Mouse (Mus musculus) cerebellum, adult 9-11 months (tissue): Measurements from ENCODE around the gene Slc24a2.

Source experiments
- DNase-seq: peaks from one replicate; pipeline ENCODE4 v3.0.0; 2022

The Slc24a2 gene

DNA sequence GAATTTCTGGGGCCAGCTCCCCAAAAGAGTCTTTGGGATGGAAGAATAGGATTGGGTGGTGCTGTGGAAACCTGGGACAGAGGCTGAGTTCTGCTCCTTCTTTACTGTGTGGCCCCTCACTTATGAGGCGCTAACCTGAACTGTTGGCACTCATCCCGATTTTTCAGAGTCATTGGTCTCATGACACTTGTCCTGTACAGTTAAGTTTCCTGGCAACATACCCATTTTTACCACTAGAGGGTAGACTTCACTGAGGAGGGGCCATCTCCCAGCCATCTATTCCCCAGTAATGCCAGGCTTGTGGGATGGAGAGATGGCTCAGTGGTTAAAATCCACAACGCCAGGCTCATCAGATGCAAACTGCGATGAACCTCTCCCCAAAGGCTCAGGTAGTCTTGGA lies 192.7 kb downstream of the Slc24a2 start:
- no peak for DNase-seq

DNA sequence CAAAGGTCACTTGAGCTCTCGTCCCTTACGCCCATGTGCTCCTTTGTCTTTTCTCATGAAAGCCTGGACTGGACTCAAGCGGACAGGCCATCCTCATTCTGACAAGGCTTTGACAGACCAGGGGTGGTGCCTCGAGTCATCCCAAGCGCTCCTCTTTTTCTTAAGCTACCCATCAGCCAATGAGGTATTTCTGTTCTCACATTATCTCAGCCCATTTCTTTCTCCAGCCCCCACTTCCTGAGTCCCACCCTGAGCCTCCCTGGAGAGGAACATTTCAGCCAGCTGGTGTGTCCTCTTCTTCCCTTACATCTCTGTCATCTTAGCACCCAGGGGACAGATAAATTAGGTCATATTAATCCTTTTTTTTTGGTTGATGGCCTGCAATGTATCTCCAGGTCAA lies 193.8 kb downstream of the Slc24a2 start:
- DNase-seq, result no peak

DNA sequence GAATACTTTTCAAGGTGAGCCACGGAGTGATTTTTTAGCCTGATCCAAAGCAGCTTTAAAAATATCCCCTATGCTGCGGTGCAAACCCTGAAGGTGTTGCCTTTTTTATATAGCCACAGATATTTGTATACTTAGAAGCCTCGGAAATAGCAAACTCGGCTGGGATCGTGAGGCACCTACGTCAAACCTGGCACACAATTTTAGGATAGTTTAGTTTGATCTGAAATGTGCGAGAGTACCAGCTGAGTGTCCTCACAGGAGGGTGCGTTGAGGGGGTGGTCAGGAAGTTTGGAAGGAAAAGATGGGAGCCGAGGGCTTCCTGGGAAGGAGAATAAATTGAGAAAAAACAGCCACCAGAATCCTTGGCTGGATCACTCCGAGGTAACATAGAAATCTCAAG lies 194.6 kb downstream of the Slc24a2 start:
- DNase-seq, result no peak

DNA sequence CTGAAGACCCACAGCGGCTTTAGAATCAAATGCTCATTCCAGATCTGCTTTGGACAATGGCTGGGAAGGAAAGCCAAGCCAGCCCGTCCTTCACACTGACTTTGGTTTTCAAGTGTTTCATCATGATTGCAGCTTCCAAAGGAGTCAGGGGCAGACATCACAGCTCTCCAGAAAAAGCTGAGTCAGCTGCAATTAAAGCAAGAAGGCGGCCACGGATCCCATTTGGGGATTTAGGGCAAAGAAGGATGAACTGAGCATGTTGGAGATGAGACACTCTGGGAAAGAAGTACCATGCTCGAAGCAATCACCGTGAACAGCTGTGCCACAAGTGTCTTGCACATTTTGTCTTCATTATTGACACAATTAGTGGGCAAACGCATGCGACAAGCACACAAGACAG lies 197.6 kb downstream of the Slc24a2 start:
- DNase-seq, result no peak

DNA sequence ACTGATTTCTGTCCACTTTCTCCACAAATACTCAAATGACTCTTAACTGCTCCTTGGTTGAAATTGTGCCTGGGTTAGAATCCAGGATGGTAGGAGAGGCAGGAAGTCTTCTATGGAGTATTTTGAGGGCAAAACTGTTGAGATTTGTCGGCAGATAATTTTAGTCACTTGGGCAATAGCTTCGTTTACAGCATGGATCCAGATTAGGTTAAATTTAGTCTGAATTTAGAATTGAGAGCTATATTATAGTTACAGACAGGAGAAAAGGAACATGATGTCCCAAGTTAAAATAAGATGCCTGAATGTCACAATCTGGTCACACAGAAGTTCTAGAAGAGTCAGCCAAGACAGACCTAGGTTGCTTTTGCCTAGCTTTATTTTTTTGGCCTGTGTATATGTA lies 199.2 kb downstream of the Slc24a2 start:
- no peak for DNase-seq

DNA sequence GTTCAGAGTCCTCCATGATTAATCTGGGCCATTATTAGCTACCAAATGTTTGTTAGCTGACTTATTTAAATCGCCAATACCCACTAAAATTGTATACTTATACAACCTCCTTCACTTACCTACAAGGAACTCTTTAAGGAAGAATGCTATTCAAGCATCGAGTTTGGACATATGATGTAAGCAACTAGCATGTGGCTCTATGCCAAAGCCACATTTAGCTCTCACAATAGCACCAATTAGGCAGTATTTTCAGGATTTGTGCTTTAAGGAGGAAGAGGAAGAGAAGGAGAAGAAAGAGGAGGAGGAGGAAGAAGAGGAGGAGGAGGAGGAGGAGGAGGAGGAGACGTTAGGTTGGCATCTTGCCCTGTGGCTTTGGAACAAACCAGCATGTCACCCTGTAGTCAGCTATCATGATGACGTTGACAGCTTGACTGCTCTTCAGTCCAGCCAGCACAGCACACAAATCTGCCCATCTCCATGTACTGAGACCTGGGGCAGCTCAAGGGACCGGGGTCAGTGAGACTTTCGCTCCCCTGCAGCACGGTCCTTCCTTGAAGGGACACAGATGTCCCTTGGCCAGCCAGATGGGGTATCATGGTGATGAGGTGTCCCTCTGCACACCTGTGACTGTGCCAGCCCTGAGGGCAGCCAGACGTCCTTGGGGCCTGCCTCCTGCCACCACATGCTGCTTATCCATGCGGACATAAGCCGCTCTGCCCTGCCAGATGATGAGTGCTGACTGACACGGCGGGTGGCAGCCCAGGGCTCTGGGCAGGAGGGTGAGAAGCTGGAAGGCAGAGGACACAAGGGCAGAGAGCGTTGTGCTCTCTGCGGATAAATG lies 203.7 kb downstream of the Slc24a2 start:
- DNase-seq, result peak; percentile 68

DNA sequence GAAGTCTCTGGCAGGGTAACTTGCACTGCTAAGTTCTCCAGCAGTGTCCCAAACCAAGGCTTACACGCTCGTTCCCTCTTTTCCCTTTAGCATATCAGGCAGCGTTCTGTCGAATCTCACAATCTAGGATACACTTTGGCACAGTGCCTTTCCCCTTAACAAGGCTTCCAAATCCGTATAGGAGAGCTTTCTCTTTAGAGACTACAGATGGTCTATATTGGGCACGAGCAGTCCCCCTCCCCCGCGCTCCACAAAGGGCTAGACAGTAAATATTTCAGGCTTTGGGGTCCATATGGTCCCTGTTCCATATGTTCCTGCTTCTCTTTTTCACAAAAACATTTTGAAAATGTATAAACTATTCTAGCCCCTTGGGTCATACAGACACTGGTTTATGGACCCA lies 205.7 kb downstream of the Slc24a2 start:
- DNase-seq, result no peak

DNA sequence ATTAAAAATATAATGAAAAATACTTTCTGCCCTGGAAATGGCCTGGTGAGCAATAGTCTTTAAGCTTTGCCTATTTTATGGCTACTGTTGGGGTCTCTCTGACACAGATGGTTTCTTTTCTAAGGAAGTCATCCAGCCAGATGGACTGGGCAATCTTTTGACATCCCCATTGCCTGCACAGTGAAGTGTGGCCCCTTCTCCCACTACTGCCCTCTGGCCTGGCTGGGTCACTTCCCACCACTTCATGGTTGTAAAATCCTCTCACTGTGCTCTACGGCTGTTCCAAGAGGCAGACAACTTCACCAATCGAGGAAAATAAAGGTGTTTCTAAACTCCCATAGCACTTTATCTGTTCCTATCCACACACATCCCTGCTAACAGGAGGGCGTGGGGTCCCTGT lies 208.7 kb downstream of the Slc24a2 start:
- no peak for DNase-seq

DNA sequence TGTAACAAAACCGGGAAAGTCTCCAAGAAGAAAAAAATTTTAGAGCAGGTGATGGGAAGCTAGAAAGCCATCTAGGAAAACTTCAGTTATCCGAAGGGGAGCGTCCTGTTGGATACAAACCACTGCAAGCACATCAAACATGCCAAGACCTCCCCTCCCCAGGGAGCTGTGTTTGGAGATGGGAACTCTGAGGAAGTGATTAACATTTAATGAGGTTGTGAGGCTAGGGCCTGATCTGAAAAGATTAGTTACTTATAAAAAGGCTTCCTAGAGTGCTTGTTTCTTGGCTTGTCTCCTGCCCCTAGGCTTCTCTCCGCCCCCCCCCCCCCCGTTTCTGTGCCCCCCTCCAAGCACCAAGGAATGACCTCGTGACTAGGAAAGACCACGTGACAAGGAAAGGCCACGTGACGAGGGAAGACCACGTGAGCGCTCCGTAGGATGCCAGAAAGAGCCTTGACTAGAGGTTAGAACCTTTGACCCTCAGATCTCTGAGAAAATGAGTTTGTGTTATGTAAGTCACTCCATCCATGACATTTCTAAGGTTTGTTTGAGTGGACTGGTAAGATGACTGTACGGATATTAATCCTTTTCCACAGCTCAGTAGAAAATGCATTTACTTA lies 210.7 kb downstream of the Slc24a2 start:
- no peak for DNase-seq

DNA sequence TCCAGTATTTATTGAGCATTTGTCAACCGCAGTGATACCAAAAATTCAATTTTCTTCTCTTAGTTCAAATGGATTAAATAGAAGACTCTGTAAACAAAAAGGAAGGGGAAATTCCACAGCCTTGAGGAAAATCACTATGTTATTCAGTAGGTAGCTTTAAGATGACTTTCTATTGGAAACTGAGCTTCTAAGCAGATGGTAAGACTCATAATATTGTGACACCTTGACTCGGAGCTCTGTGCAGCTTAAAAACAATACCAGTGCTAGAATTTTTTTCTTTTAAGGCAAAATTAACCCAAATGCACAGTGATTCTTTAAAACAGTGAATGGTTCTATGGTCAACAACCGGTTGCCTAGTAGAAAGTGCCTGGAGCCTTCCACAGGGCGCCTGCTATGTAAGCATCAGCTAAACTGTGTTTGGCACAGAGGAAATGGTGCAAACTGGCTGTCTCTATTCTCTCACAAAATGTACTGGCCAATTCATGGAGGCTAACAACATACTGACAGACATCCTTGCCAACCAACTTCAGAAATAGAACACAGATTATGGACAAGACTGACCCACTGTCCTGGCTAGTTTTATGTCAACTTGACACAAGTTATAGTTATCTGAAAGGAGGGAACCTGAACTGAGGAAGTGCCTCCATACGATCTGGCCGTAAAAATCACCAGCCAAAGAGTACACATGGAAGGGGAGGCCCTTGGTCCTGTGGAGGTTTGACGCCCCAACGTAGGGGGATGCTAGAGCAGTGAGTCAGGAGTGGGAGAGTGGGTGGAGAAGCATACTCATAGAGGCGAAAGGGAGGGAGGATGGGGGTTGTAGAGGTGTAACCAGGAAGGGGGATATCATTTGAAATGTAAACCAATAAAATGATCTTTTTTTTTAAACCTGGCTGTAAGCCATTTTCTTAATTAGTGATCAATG lies 211.9 kb downstream of the Slc24a2 start:
- no peak for DNase-seq

DNA sequence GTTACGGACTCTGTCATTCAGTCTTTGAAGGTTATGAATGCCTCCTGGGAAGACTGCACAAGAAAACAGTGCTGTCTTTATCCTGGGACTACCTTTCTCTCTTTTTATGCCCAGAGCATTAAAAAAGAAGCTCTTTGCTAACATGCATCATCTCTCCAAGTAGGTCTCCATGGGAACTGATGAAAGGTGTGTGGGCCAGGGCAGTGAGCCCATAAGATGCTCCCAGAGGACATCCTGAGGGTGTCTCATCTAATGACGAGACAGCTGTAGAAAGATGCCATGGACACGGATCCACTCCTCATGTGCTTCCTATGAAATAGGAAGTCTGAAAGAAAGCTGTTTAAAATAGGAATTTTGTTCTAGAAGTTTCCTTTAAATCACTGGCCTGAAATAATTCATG lies 212.8 kb downstream of the Slc24a2 start:
- DNase-seq, result no peak

DNA sequence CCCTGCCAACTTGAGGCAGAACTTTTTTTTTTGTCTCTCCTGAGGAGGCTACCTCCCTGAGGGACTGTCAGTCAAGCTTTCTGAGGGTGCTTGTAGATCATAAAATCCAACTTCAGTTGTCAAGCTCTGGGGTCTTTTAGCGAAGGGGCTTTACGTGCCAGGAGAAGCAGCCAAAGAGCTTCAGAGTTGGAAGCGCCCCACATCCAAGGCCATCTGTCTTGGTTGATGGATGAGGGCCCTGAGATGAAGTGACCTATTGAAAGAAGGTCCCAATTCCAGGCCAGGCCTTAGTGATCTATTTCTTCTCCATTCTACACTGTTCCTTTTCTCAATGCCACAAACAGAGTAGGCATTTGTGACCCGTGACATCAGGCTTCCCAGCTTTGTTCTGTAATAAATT lies 214.5 kb downstream of the Slc24a2 start:
- no peak for DNase-seq

DNA sequence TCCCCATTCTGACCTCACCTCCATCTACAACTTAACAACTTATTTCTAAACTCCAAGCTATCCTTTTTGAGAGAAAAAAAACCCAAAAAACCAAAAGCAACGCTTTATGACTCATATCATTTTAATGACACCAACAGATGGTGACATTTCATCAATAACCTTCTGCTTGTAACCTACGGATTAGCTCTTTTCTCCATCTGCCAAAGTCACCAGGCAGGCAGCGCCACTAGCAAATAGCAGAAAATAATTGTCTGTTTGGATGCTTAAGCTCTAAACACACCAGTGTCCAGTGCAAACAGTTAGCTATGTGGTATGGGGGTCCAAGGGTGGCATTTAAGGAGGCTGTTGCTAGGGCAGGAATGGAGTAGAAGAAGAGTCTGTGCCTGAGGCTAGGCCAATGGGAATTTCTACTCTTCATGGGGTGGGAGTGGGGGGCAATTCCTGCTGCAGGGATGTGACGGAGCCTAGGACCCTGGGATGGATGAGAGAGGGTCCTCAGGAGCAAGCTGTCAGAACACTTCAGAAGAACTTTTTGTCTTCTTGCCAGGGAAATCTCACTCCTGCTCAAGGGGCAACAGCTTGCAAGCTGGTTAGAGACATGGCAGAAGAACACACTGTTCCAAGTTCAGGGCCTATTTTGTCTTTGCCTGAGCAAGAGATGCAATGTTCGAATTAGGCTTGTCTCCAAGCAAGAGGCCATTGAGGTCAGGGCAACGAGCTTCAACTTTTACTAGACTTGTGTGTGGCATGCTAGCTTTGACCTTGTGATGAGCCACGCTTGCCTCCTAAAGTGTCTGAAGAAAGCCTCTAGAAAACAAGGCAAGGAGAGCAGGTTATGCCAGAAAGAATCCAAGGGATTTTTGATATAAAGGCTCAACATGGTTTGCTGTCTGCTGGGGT lies 216.3 kb downstream of the Slc24a2 start:
- no peak for DNase-seq

DNA sequence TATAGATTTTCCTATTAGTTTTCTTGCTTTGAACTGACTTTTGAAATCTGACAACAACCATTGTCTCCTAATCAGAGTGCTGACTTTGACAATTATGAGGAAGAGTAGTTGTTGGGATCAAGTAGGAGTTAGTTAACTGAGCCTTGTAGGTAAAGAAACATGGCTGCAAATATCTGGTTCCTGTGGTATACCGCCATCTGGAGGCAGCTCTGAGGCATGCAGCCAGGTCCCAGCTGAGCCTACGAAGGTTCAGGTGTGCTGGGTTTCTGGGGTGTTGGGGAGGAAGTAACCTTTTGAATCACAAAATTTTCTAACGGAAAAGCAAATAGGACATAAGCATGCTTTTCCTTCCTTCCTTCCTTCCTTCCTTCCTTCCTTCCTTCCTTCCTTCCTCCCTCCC lies 237.8 kb downstream of the Slc24a2 start:
- no peak for DNase-seq

DNA sequence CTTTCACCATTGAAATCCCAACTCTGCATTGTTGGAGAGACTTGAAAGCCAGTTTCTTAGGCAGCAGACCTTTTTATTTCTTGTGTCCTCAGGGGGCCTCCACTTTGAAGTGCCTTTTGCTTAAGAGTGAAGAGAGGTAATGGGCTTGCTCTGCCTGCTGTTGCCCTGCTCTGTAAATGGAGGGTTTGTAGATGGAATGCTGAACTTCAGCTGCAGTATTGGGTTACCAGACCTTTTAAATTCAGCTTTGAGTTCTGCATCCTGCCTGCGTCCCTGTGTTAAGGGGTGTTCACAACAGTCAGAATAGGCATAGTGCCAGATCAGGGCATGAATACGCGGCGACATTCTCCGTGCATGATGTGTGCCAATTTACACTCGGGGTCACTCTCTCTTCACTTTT lies 241.0 kb downstream of the Slc24a2 start:
- no peak for DNase-seq

DNA sequence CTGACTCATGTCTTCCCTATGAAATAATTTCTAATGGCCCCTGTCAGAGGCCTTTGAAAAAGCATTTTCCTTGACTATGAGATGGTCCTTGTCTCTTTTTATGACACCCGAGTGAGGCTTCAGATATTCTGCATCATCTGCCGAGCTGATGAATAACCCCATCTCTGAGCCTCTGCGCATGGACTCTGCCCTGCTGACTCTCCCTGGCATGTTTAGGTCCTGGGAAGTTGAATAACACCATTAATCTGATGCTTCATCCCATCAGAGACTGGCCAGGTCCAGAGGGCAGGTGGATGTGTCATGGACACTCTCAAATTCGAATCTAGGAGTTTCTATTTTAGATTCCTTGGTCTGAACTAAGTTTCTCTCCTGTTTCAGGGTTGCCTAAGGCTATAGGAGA lies 242.4 kb downstream of the Slc24a2 start:
- DNase-seq, result no peak

DNA sequence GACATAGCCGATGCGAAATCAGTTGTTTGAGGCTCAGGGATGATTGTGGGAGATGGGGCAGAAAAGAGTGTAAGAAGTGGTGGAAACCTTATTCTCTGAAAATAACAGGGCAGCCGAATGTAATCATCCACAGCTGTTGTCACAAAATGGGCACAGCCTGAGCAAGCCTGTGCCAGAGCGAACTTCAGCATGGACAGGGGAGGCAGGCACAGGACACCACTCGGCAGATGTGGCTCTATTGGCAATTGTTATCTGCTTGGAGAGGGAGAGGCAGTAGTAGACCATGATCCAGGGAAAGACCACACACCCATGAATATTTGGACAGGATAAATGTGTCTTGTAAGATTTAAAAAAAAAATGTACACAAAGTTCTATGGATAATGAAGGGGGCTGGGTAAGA lies 253.0 kb downstream of the Slc24a2 start:
- DNase-seq, result no peak

DNA sequence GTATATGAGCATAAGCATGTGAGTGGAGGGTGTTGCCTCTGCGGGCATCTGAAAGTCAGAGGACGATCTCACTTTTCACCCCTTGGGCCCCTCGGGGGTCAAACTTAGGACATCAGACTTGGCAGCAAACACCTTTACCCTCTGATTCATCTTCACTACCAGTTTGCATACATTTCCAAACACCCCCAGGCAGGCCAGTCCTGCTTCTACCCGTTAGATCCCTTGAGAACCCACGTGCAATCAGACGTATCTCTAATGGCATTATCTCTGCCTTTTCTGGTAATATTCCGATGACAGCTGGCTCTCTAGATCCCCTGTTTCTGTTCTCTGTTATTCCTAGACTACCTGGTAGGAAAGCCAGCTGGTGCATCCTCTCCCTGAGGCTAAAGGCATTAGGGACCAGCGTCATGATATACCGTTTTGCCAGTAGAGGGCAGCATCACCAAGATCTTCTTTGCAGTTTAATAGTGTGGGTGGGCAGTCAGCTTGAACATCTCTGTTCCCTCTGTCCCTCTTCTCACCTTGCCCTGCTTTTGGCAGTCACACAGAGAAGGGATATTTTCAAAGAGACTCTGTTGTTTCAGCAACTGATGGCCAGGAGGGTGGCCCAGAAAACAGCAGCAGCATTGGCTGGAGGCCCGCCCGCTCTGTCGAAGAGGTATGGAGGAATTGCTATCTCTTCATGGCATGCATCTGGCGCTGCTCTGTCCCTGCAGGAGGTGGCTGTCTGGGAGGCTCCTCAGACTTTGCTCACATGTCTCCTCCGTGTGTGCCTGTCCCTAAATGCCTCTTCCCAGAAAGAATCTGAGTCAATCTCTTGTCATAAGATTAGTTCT lies 272.5 kb downstream of the Slc24a2 start:
- DNase-seq, result peak; percentile 50

DNA sequence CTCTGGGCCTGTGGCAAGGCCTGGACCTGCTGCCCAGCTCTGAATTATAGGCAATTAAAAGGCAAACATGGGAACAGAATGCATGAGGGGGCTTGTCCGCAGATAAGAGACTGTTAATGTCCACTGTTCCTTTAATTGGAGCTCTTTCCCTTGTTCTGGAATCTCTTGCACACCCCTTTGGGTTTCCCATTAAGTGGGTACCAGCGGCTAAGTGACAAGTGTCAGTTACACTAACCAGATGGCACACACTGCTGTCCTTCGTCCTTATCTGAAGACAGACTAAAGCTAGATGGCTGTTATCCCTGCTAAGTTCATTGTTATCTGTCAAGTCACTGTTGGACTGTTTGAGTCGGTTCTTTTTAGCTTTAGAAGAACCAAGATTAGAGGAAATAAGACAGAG lies 274.8 kb downstream of the Slc24a2 start:
- DNase-seq, result no peak

DNA sequence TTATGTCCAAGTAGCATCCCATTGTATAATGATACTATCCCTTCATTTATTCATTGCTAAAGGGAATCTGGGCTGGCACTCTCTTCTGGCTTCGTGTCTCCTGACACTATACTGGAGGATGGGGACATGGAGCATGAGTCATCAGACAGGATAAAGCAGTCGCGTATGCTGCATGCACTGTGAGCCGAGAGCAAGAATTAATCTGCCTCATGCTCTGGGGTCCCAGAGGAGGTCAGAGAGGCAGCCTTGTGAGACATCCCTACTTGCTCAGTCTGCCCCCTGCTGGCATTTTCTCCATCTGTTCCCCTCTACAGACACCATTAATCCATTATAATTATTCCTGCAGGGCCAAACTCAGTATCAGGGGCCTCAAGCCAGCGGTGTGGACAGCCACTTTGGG lies 276.8 kb downstream of the Slc24a2 start:
- DNase-seq, result no peak

DNA sequence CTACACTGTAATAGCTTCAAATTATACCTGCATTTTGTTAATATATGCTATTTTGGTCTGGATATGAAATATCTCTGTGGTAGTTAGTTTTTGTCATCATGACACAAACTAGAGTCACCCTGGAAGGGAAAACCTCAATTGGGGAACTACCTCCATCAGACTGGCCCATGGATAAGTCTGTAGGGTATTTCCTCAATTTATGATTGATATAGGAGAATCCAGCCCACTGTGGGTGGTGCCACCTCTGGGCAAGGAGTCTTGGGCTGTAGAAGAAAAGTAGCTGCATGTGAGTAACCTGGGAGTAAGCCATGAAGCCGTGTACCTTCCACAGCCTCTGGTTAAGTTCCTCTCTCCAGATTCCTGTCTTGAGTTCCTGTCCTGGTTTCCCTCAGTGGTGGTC lies 281.5 kb downstream of the Slc24a2 start:
- no peak for DNase-seq

DNA sequence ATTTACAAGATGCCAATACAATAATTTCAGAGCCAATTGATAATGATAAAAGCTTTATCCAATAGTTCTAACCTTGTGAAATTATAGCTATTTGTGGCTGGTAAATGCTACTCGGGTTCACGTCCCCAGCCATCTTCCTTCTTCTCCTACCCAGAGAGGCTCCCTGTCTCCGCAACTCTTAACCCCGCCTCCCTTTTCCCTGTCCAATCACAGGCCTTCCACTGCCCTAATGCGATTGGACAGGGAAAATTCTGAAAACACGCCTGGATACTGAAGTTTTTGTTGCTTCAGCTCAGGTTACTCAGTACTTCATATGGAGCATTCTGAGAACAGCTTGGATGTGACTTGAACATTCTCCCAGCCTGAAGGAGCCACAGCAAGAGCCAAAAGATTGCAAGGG lies 287.0 kb downstream of the Slc24a2 start:
- DNase-seq, result no peak
